8 mouse cellular contexts compared by ENCODE assay signal in the genomic region with DNA sequence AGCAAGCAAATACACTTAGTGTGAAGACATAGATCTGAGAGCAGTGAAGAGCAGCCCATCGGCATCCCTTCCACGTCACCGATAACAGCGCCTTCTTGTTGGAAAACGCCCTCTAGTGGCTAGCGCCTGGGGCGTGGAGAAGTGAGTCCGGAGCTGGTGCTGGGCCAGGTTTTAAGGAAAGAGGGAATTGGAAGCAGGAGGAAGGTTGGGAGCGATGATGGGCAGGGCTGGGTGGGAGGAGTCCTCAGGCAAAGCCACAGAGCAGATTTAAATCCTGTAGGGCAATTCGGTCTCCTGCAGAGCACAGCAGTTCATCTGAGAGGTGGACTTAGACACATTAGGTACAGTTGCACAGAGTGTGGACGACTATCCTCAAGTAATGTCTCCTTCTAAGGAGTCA. TPM values are rescaled to one million over a fixed set of nuclear protein-coding genes. Genes with fewer than 3 reads are reported as not detected.
A peak's percentile ranks its signal among the peaks of the same experiment; 100 is the strongest.
DNase-seq lines count a peak whose midpoint lies in the region; ATAC-seq and TF ChIP-seq lines count a peak whose summit lies in the region.

Gene Aox3, plus strand, starts transcription at position 251 of the 400 bp plus-strand sequence.

- H3K4me2 ChIP-seq in embryonic facial prominence, embryonic 13.5 days = peak within 1 kb of the TSS; percentile 45
- peak within 1 kb of the TSS; percentile 25; the same call in 1 of the 2 replicates for H3K4me2 ChIP-seq in kidney, embryonic 14.5 days (replicated peaks; ENCODE audit: low read depth, low read length)
- H3K4me2 ChIP-seq in limb, embryonic 13.5 days (replicated peaks) = peak within 1 kb of the TSS; percentile 38

- H3K4me3 ChIP-seq in embryonic facial prominence, embryonic 13.5 days = peak within 1 kb of the TSS; percentile 12; the same call in 1 of the 2 replicates
- peak within 1 kb of the TSS; percentile 4; the same call in 1 of the 2 replicates for H3K4me3 ChIP-seq in kidney, embryonic 14.5 days (ENCODE audit: low read length)
- 0 out of 2 replicates have a peak within 1 kb of the TSS, but pooled peaks have one; percentile 1 for H3K4me3 ChIP-seq in limb, embryonic 13.5 days
- no peak within 1 kb of the TSS for H3K4me3 ChIP-seq in testis, adult 2 months (ENCODE audit: control insufficient read depth, low read depth, low read length)

- peak; percentile 52 for DNase-seq in 416B (ENCODE audit: low read depth)
- DNase-seq in adrenal gland, postnatal 36 days = peak; percentile 80 to 88
- DNase-seq in heart, adult 9 months (ENCODE audit: low spot score in 2 of 2) = peak; percentile 60 to 80

- H3K9me3 ChIP-seq in embryonic facial prominence, embryonic 13.5 days = no peaks in the 10 kb centered on the region
- no peaks in the 10 kb centered on the region for H3K9me3 ChIP-seq in kidney, embryonic 14.5 days (ENCODE audit: control insufficient read depth, low read length)
- no peaks in the 10 kb centered on the region for H3K9me3 ChIP-seq in limb, embryonic 13.5 days

- TF ChIP-seq POLR2A in testis, adult 2 months (IDR thresholded peaks at IDR 0.05; ENCODE audit: control insufficient read depth, low read depth, low read length) = no peak

- H3K4me1 ChIP-seq in embryonic facial prominence, embryonic 13.5 days = peaks cover 3% of the 10 kb centered on the region
- H3K4me1 ChIP-seq in kidney, embryonic 14.5 days (ENCODE audit: control insufficient read depth, insufficient read depth, low read length) = no peaks in the 10 kb centered on the region
- H3K4me1 ChIP-seq in limb, embryonic 13.5 days = no peaks in the 10 kb centered on the region
- H3K4me1 ChIP-seq in testis, adult 2 months (ENCODE audit: control insufficient read depth, insufficient read depth, low read length) = no peaks in the 10 kb centered on the region

- H3K27me3 ChIP-seq in embryonic facial prominence, embryonic 13.5 days = no peaks in the 10 kb centered on the region
- no peaks in the 10 kb centered on the region for H3K27me3 ChIP-seq in kidney, embryonic 14.5 days (ENCODE audit: control insufficient read depth, insufficient read depth, low read length)
- H3K27me3 ChIP-seq in limb, embryonic 13.5 days = no peaks in the 10 kb centered on the region
- H3K27me3 ChIP-seq in testis, adult 2 months (ENCODE audit: control insufficient read depth, insufficient read depth, low read length) = no peaks in the 10 kb centered on the region

- WGBS in embryonic facial prominence, embryonic 13.5 days = 10% methylated on average over 11 of the region's 11 CpGs
- 17% methylated on average over 11 of the region's 11 CpGs for WGBS in kidney, embryonic 14.5 days
- 11% methylated on average over 11 of the region's 11 CpGs for WGBS in limb, embryonic 13.5 days

- 0 out of 2 replicates have a peak within 1 kb of the TSS, but pooled peaks have one; percentile 32 for H3K9ac ChIP-seq in embryonic facial prominence, embryonic 13.5 days
- no peak within 1 kb of the TSS for H3K9ac ChIP-seq in kidney, embryonic 14.5 days (ENCODE audit: low read depth, low read length)
- H3K9ac ChIP-seq in limb, embryonic 13.5 days = no peak within 1 kb of the TSS

- H3K27ac ChIP-seq in embryonic facial prominence, embryonic 13.5 days = no peak within 1 kb of the TSS
- peak within 1 kb of the TSS; percentile 51; the same call in 1 of the 2 replicates for H3K27ac ChIP-seq in kidney, embryonic 14.5 days (ENCODE audit: low read depth, low read length)
- no peak within 1 kb of the TSS for H3K27ac ChIP-seq in limb, embryonic 13.5 days
- no peak within 1 kb of the TSS; the same call in 1 of the 2 replicates for H3K27ac ChIP-seq in testis, adult 2 months (ENCODE audit: control insufficient read depth, insufficient read depth, low read depth, low read length)

- peak; percentile 65; the same call in 1 of the 2 replicates for TF ChIP-seq CTCF in testis, adult 2 months (IDR thresholded peaks at IDR 0.05; ENCODE audit: control insufficient read depth, insufficient read depth, insufficient replicate concordance, low read depth, low read length)

- no peak for ATAC-seq in embryonic facial prominence, embryonic 13.5 days (ENCODE audit: insufficient number of reproducible peaks, insufficient read depth, low FRiP score, low TSS enrichment, low read depth)
- ATAC-seq in kidney, embryonic 14.5 days (ENCODE audit: low FRiP score, low TSS enrichment) = peak; percentile 78
- ATAC-seq in limb, embryonic 13.5 days (ENCODE audit: low FRiP score, low read depth) = peak; percentile 69; the same call in 1 of the 2 replicates
- 0 out of 2 replicates have a peak, but pooled peaks have one; percentile 38 for ATAC-seq in monocyte, adult 5-6 weeks (replicated peaks; ENCODE audit: insufficient number of reproducible peaks, low FRiP score, low TSS enrichment, poor library complexity, severe bottlenecking)

- no peaks in the 10 kb centered on the region for H3K36me3 ChIP-seq in embryonic facial prominence, embryonic 13.5 days
- no peaks in the 10 kb centered on the region for H3K36me3 ChIP-seq in kidney, embryonic 14.5 days (ENCODE audit: control insufficient read depth, insufficient read depth, low read length)
- H3K36me3 ChIP-seq in limb, embryonic 13.5 days = no peaks in the 10 kb centered on the region
- H3K36me3 ChIP-seq in testis, adult 2 months (ENCODE audit: control insufficient read depth, insufficient read depth, low read length) = no peaks in the 10 kb centered on the region

RNA-seq across cellular contexts. Expression of gene Aox3, which starts in this region (rescaled TPM):
- total RNA-seq in adrenal gland, postnatal 36 days (2021) = 1 to 10 TPM; 4.1 to 4.7 TPM
- 0.66 and 0.83 TPM in 2 replicates for polyA plus RNA-seq in embryonic facial prominence, embryonic 13.5 days (2015; fragmentation: Nextera tagmentation; extraction: Ambion mirVana)
- polyA plus RNA-seq in kidney, embryonic 14.5 days (2014; fragmentation: Nextera tagmentation; extraction: Ambion mirVana) = 4.4 and 5.0 TPM in 2 replicates
- 0.29 and 0.83 TPM in 2 replicates for polyA plus RNA-seq in limb, embryonic 13.5 days (2015; fragmentation: Nextera tagmentation; extraction: Ambion mirVana)
- total RNA-seq in monocyte, adult 5-6 weeks (2017) = 1.3 to 8.5 TPM (median 3.5 TPM) in 3 replicates
- 8.7 and 9.6 TPM in 2 replicates for polyA plus RNA-seq in testis, adult 2 months (2012; rRNA removed)

Comparison
In these comparisons a context has a peak if more than half of its experiments do, and no peak if none do; other contexts are left out.
1. Peak in ATAC-seq, H3K4me3 ChIP-seq and H3K4me2 ChIP-seq in limb, embryonic 13.5 days; RNA of the gene not detected or under 1 TPM.